Mouse (Mus musculus) bone marrow, adult 2 months (tissue): ENCODE data around the gene Nadk2.

Source experiments
- CTCF ChIP-seq: fragments of 200-500 bp; IDR thresholded peaks from 2 replicates; pipeline ENCODE4 v1.5.1; 2011; ENCODE audit warnings: low read length, control low read depth; ENCODE audit not compliant: control insufficient read depth, insufficient read depth
- POLR2A ChIP-seq: fragments of 200-500 bp; IDR thresholded peaks from 2 replicates; pipeline ENCODE4 v1.6.1; 2011; ENCODE audit warnings: low read depth, mild to moderate bottlenecking, control low read depth, low read length, borderline replicate concordance; ENCODE audit not compliant: control insufficient read depth

GRCm38 (mm10) chr15:9113556-9113955 is 42.5 kb downstream of the Nadk2 start:
- TF ChIP-seq CTCF = no peak
- TF ChIP-seq POLR2A = no peak
